Mouse (Mus musculus): ENCODE data around the gene Fam118a. TPM values are rescaled to one million over a fixed set of nuclear protein-coding genes. Genes with fewer than 3 reads are reported as not detected.

Fam118a gene
- polyA plus RNA-seq, 1 experiment from 2014 or later, result 23.2 TPM

GRCm38 (mm10) chr15:84987874-84988825 is 40.6 kb upstream of the Fam118a start, which contains the start of gene 5031439G07Rik:
5031439G07Rik (minus strand) TSS chr15:84988551.
- DNase-seq (ENCODE audit: low spot score) (peak; percentile 95), ATAC-seq (ENCODE audit: insufficient number of reproducible peaks, low FRiP score, low TSS enrichment, low read depth) (peak; percentile 82)
- Histone ChIP-seq H3K4me2 (ENCODE audit: low read depth, severe bottlenecking) (peak within 1 kb of the TSS; percentile 86), H3K9me3 (ENCODE audit: control insufficient read depth, low read length) (no peaks in the 10 kb centered on the region), H3K36me3 (ENCODE audit: control insufficient read depth, insufficient read depth, low read length) (no peaks in the 10 kb centered on the region), H3K4me1 (ENCODE audit: control insufficient read depth, insufficient read depth, low read length) (peaks cover 5% of the 10 kb centered on the region; the same call in 1 of the 2 replicates), H3K9ac (ENCODE audit: low read length) (peak within 1 kb of the TSS; percentile 91), H3K27ac (replicated peaks; ENCODE audit: low read depth, low read length) (no peak within 1 kb of the TSS), H3K4me3 (ENCODE audit: low read depth, low read length) (peak within 1 kb of the TSS; percentile 75), H3K27me3 (ENCODE audit: control insufficient read depth, insufficient read depth, low read length) (no peaks in the 10 kb centered on the region)
- 1% methylated on average over 53 of the region's 59 CpGs for WGBS

GRCm38 (mm10) chr15:84989098-84989497 is 39.6 kb upstream of the Fam118a start:
- DNase-seq (ENCODE audit: low spot score), result no peak
- Histone ChIP-seq H3K27me3 (ENCODE audit: control insufficient read depth, insufficient read depth, low read length) (no peaks in the 10 kb centered on the region), H3K4me2 (ENCODE audit: low read depth, severe bottlenecking) (no peak overlapping the region), H3K9me3 (ENCODE audit: control insufficient read depth, low read length) (no peaks in the 10 kb centered on the region), H3K4me3 (ENCODE audit: low read depth, low read length) (no peak overlapping the region), H3K27ac (replicated peaks; ENCODE audit: low read depth, low read length) (no peak overlapping the region), H3K36me3 (ENCODE audit: control insufficient read depth, insufficient read depth, low read length) (no peaks in the 10 kb centered on the region), H3K9ac (ENCODE audit: low read length) (no peak overlapping the region), H3K4me1 (ENCODE audit: control insufficient read depth, insufficient read depth, low read length) (peaks cover 5% of the 10 kb centered on the region; the same call in 1 of the 2 replicates)
- ATAC-seq (ENCODE audit: insufficient number of reproducible peaks, low FRiP score, low TSS enrichment, low read depth), result no peak
- 74% methylated on average over 3 of the region's 3 CpGs for WGBS

- ATAC-seq (ENCODE audit: insufficient number of reproducible peaks, low FRiP score, low TSS enrichment, low read depth), result no peak
- H3K27me3 ChIP-seq (ENCODE audit: control insufficient read depth, insufficient read depth, low read length), result no peaks in the 10 kb centered on the region
- no peak overlapping the region for H3K9ac ChIP-seq (ENCODE audit: low read length)
- H3K9me3 ChIP-seq (ENCODE audit: control insufficient read depth, low read length), result no peaks in the 10 kb centered on the region
- no peak overlapping the region for H3K27ac ChIP-seq (replicated peaks; ENCODE audit: low read depth, low read length)
- H3K36me3 ChIP-seq (ENCODE audit: control insufficient read depth, insufficient read depth, low read length), result no peaks in the 10 kb centered on the region
- no peak for DNase-seq (ENCODE audit: low spot score)
- WGBS, result 70% methylated on average over 7 of the region's 7 CpGs
- no peak overlapping the region for H3K4me3 ChIP-seq (ENCODE audit: low read depth, low read length)
- H3K4me2 ChIP-seq (ENCODE audit: low read depth, severe bottlenecking), result no peak overlapping the region
- peaks cover 8% of the 10 kb centered on the region; the same call in 1 of the 2 replicates for H3K4me1 ChIP-seq (ENCODE audit: control insufficient read depth, insufficient read depth, low read length)
Observed at GRCm38 (mm10) chr15:84989771-84990170, 39.0 kb upstream of the Fam118a start.

GRCm38 (mm10) chr15:84994498-84994897 is 34.2 kb upstream of the Fam118a start:
- Histone ChIP-seq H3K27me3 (ENCODE audit: control insufficient read depth, insufficient read depth, low read length) (no peaks in the 10 kb centered on the region), H3K36me3 (ENCODE audit: control insufficient read depth, insufficient read depth, low read length) (no peaks in the 10 kb centered on the region), H3K4me1 (ENCODE audit: control insufficient read depth, insufficient read depth, low read length) (0 out of 2 replicates have a peak, but pooled peaks cover 4% of the 10 kb centered on the region), H3K27ac (replicated peaks; ENCODE audit: low read depth, low read length) (no peak overlapping the region), H3K9ac (ENCODE audit: low read length) (no peak overlapping the region), H3K4me2 (ENCODE audit: low read depth, severe bottlenecking) (no peak overlapping the region), H3K9me3 (ENCODE audit: control insufficient read depth, low read length) (no peaks in the 10 kb centered on the region), H3K4me3 (ENCODE audit: low read depth, low read length) (no peak overlapping the region)
- WGBS, result 28% methylated on average over 6 of the region's 6 CpGs
- ATAC-seq (ENCODE audit: insufficient number of reproducible peaks, low FRiP score, low TSS enrichment, low read depth) (no peak), DNase-seq (ENCODE audit: low spot score) (no peak)

- H3K9me3 ChIP-seq (ENCODE audit: control insufficient read depth, low read length), result no peaks in the 10 kb centered on the region
- H3K4me1 ChIP-seq (ENCODE audit: control insufficient read depth, insufficient read depth, low read length), result 0 out of 2 replicates have a peak, but pooled peaks cover 4% of the 10 kb centered on the region
- no peak overlapping the region for H3K4me2 ChIP-seq (ENCODE audit: low read depth, severe bottlenecking)
- H3K27me3 ChIP-seq (ENCODE audit: control insufficient read depth, insufficient read depth, low read length), result no peaks in the 10 kb centered on the region
- no peak overlapping the region for H3K27ac ChIP-seq (replicated peaks; ENCODE audit: low read depth, low read length)
- no peak for DNase-seq (ENCODE audit: low spot score)
- no peak overlapping the region for H3K9ac ChIP-seq (ENCODE audit: low read length)
- ATAC-seq (ENCODE audit: insufficient number of reproducible peaks, low FRiP score, low TSS enrichment, low read depth), result no peak
- H3K4me3 ChIP-seq (ENCODE audit: low read depth, low read length), result no peak overlapping the region
- H3K36me3 ChIP-seq (ENCODE audit: control insufficient read depth, insufficient read depth, low read length), result no peaks in the 10 kb centered on the region
- WGBS, result 38% methylated on average over 6 of the region's 6 CpGs
Observed at GRCm38 (mm10) chr15:84995041-84995440, 33.7 kb upstream of the Fam118a start.

GRCm38 (mm10) chr15:84995967-84996366 is 32.8 kb upstream of the Fam118a start:
- 8% methylated on average over 1 of the region's 1 CpGs for WGBS
- H3K4me2 ChIP-seq (ENCODE audit: low read depth, severe bottlenecking), result no peak overlapping the region
- no peak for ATAC-seq (ENCODE audit: insufficient number of reproducible peaks, low FRiP score, low TSS enrichment, low read depth)
- peak; percentile 77 for DNase-seq (ENCODE audit: low spot score)
- no peaks in the 10 kb centered on the region for H3K27me3 ChIP-seq (ENCODE audit: control insufficient read depth, insufficient read depth, low read length)
- H3K4me3 ChIP-seq (ENCODE audit: low read depth, low read length), result no peak overlapping the region
- no peak overlapping the region for H3K27ac ChIP-seq (replicated peaks; ENCODE audit: low read depth, low read length)
- no peaks in the 10 kb centered on the region for H3K36me3 ChIP-seq (ENCODE audit: control insufficient read depth, insufficient read depth, low read length)
- no peaks in the 10 kb centered on the region for H3K9me3 ChIP-seq (ENCODE audit: control insufficient read depth, low read length)
- 0 out of 2 replicates have a peak, but pooled peaks cover 4% of the 10 kb centered on the region for H3K4me1 ChIP-seq (ENCODE audit: control insufficient read depth, insufficient read depth, low read length)
- H3K9ac ChIP-seq (ENCODE audit: low read length), result no peak overlapping the region

- WGBS, result 66% methylated on average over 14 of the region's 14 CpGs
- DNase-seq (ENCODE audit: low spot score) (no peak), ATAC-seq (ENCODE audit: insufficient number of reproducible peaks, low FRiP score, low TSS enrichment, low read depth) (no peak)
- Histone ChIP-seq H3K4me2 (ENCODE audit: low read depth, severe bottlenecking) (no peak overlapping the region), H3K9ac (ENCODE audit: low read length) (no peak overlapping the region), H3K27ac (replicated peaks; ENCODE audit: low read depth, low read length) (no peak overlapping the region), H3K4me1 (ENCODE audit: control insufficient read depth, insufficient read depth, low read length) (0 out of 2 replicates have a peak, but pooled peaks cover 4% of the 10 kb centered on the region), H3K27me3 (ENCODE audit: control insufficient read depth, insufficient read depth, low read length) (no peaks in the 10 kb centered on the region), H3K9me3 (ENCODE audit: control insufficient read depth, low read length) (no peaks in the 10 kb centered on the region), H3K36me3 (ENCODE audit: control insufficient read depth, insufficient read depth, low read length) (no peaks in the 10 kb centered on the region), H3K4me3 (ENCODE audit: low read depth, low read length) (no peak overlapping the region)
Observed at GRCm38 (mm10) chr15:84997768-84998454, 30.8 kb upstream of the Fam118a start.

GRCm38 (mm10) chr15:84999911-85000310 is 28.8 kb upstream of the Fam118a start:
- Histone ChIP-seq H3K4me2 (ENCODE audit: low read depth, severe bottlenecking) (no peak overlapping the region), H3K36me3 (ENCODE audit: control insufficient read depth, insufficient read depth, low read length) (no peaks in the 10 kb centered on the region), H3K4me1 (ENCODE audit: control insufficient read depth, insufficient read depth, low read length) (no peaks in the 10 kb centered on the region), H3K9ac (ENCODE audit: low read length) (no peak overlapping the region), H3K27me3 (ENCODE audit: control insufficient read depth, insufficient read depth, low read length) (no peaks in the 10 kb centered on the region), H3K27ac (replicated peaks; ENCODE audit: low read depth, low read length) (no peak overlapping the region), H3K4me3 (ENCODE audit: low read depth, low read length) (no peak overlapping the region), H3K9me3 (ENCODE audit: control insufficient read depth, low read length) (no peaks in the 10 kb centered on the region)
- ATAC-seq (ENCODE audit: insufficient number of reproducible peaks, low FRiP score, low TSS enrichment, low read depth) (no peak), DNase-seq (ENCODE audit: low spot score) (no peak)
- 72% methylated on average over 7 of the region's 7 CpGs for WGBS

Measured in limb, embryonic 11.5 days (tissue).